Mouse (Mus musculus): ENCODE data around the gene Olfr1214. TPM values are rescaled to one million over a fixed set of nuclear protein-coding genes. Genes with fewer than 3 reads are reported as not detected.
"Not testable (repeated sequence)": the region's sequence is repeated elsewhere in the genome, so short reads cannot be mapped to it uniquely, and the experiment has no call there.

The Olfr1214 gene
- polyA plus RNA-seq (2012; rRNA removed), result not detected in 2 replicates

DNA sequence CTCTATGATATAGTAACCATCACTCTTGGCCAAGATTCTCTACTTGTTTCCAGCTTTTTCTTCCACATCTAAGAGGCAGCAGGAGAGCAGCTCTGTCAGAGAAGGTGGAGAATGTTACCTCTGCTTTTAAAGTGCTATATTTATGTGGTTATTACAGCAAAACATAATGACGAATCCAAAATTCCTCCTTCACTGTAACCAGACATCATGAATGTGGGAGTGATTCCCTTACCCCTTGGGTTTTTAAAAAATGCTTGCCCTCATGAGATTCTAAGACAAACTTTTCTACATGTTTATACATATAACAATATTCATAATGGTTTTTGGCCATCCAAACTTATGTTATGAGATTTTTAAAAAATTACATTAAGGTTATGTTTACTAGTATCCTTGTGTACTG, at the start of gene Olfr1214:
TSS of gene Olfr1214 (minus strand) at position 101 of the 400 bp plus-strand sequence.
- DNase-seq, result no peak
- no peak for TF ChIP-seq CTCF (IDR thresholded peaks at IDR 0.05; ENCODE audit: insufficient read depth, low read length)
- WGBS, result 79% methylated on average over 1 of the region's 1 CpGs
- Histone ChIP-seq H3K4me3 (replicated peaks; ENCODE audit: extremely low read depth, low read depth, low read length) (no peak within 1 kb of the TSS), H3K4me1 (ENCODE audit: control insufficient read depth, insufficient read depth, low read length) (no peaks in the 10 kb centered on the region)

DNA sequence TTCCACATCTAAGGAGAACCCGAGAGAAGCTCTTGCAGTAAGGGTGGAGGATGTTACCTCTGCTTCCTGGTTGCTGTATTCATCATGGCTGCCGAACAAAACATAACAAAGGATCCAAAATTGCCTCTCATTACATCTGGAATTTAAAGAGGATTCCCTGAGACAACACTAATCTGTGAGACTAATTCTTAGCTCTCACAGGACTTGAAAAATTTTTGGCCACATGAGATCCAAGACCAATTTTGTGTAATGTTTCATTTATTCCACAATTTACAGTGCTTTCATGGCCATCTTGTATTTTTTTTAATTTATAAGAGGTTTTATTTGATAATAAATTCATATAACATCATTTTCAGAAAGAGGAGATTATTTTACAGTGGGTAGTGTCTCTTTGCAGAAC, 39.5 kb upstream of the Olfr1214 start, which contains the start of gene Olfr1217:
TSS of gene Olfr1217 (minus strand) at position 101 of the 400 bp plus-strand sequence.
- TF ChIP-seq POLR2A (IDR thresholded peaks at IDR 0.05; ENCODE audit: borderline replicate concordance, extremely low read depth, low read depth, low read length) (no peak), CTCF (IDR thresholded peaks at IDR 0.05; ENCODE audit: insufficient read depth, low read length) (no peak)
- no peak for DNase-seq
- Histone ChIP-seq H3K4me1 (ENCODE audit: control insufficient read depth, insufficient read depth, low read length) (no peaks in the 10 kb centered on the region), H3K4me3 (replicated peaks; ENCODE audit: extremely low read depth, low read depth, low read length) (no peak within 1 kb of the TSS)
- 52% methylated on average over 2 of the region's 2 CpGs for WGBS

DNA sequence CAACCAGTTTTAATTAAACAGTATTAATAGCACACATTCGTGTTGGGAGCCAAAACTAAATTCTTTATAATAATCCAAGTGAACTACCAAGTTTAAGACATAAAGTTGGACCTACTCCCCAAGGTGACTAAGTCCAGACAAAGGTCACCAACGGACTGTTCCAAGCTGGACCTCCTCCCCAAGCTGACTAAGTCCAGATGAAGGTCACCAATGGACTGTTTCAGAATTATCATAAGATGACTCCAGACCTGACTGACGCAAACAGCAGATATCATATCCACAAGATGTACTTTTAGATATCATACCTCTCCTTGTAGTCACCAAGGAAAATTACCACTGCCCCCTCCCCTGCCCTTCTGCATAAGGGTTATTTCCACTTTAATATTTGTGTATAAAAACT, 29.0 kb upstream of the Olfr1214 start:
- DNase-seq; H3K4me3 ChIP-seq (replicated peaks; ENCODE audit: extremely low read depth, low read depth, low read length); H3K4me1 ChIP-seq (ENCODE audit: control insufficient read depth, insufficient read depth, low read length): not testable (repeated sequence)
- 58% methylated on average over 3 of the region's 3 CpGs for WGBS

DNA sequence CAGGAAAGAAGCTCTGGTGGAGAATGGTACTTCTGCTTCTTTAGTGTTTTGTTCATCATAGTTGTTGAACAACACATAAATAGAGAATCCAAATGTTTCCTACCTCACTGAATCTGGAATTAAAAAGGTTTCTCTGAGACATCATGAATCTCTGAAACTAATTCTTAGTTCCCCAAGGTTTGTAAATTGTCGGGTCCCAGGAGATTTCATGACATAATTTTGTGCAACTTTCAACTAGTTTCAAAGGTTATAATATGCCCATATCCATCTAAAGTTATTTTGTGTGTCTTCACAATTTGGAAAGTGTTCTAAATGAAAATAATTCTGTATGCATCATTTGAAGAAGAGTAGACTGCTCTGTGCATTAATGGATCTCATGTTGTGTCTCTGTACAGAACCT, 25.8 kb upstream of the Olfr1214 start, which contains the start of gene Olfr1216:
TSS of gene Olfr1216 (minus strand) at position 101 of the 400 bp plus-strand sequence.
- 61% methylated on average over 1 of the region's 1 CpGs for WGBS
- DNase-seq, result no peak
- no peak for TF ChIP-seq POLR2A (IDR thresholded peaks at IDR 0.05; ENCODE audit: borderline replicate concordance, extremely low read depth, low read depth, low read length)
- no peak for TF ChIP-seq CTCF (IDR thresholded peaks at IDR 0.05; ENCODE audit: insufficient read depth, low read length)
- Histone ChIP-seq H3K4me3 (replicated peaks; ENCODE audit: extremely low read depth, low read depth, low read length) (no peak within 1 kb of the TSS), H3K4me1 (ENCODE audit: control insufficient read depth, insufficient read depth, low read length) (no peaks in the 10 kb centered on the region)

DNA sequence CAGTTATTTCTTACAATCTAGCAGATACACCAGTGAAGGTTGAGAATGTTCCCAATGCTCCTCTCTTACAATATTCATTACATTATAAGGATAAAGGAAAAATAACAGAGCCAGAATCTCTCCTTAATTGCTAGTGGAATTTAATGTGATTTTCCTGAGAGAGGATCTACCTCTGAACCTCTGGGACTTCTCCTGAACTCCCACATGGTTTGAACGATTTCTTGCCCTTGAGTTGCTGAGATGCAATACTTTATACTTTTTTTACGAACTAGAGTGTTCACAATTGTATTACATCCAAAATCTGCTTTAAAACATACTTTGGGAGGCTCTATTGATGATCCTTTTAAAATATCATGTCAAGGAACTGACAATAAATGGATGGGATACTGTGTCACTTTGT, 14.4 kb upstream of the Olfr1214 start, which contains the start of gene Olfr1215:
TSS of gene Olfr1215 (minus strand) at position 101 of the 400 bp plus-strand sequence.
- no peak for TF ChIP-seq POLR2A (IDR thresholded peaks at IDR 0.05; ENCODE audit: borderline replicate concordance, extremely low read depth, low read depth, low read length)
- TF ChIP-seq CTCF (IDR thresholded peaks at IDR 0.05; ENCODE audit: insufficient read depth, low read length), result no peak
- H3K4me3 ChIP-seq (replicated peaks; ENCODE audit: extremely low read depth, low read depth, low read length), result no peak within 1 kb of the TSS
- no peak for DNase-seq
- no peaks in the 10 kb centered on the region for H3K4me1 ChIP-seq (ENCODE audit: control insufficient read depth, insufficient read depth, low read length)
- 44% methylated on average over 2 of the region's 2 CpGs for WGBS

DNA sequence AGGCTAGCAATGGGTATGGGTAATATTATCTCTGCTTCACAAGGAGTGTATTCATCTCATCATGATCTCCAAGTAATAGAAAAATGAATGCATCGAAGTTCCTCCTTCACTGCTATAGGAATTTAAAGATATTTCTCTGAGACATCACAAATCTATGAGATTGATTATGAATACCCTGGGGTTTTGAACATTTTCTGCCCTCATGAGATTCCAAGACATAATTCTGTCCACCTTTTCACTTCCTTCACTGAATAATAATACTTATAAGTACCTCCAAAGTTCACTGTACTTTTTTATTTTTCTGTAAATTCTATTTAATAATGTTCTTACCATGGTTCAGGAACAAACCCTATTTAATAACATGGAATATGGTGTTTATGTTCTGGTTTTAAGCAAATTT, 12.3 kb downstream of the Olfr1214 start, which contains the start of gene Gm13762:
TSS of gene Gm13762 (minus strand) at position 101 of the 400 bp plus-strand sequence.
- Histone ChIP-seq H3K4me3 (replicated peaks; ENCODE audit: extremely low read depth, low read depth, low read length) (no peak within 1 kb of the TSS), H3K4me1 (ENCODE audit: control insufficient read depth, insufficient read depth, low read length) (no peaks in the 10 kb centered on the region)
- DNase-seq, result no peak
- 67% methylated on average over 1 of the region's 1 CpGs for WGBS
- no peak for TF ChIP-seq POLR2A (IDR thresholded peaks at IDR 0.05; ENCODE audit: borderline replicate concordance, extremely low read depth, low read depth, low read length)
- TF ChIP-seq CTCF (IDR thresholded peaks at IDR 0.05; ENCODE audit: insufficient read depth, low read length), result no peak

DNA sequence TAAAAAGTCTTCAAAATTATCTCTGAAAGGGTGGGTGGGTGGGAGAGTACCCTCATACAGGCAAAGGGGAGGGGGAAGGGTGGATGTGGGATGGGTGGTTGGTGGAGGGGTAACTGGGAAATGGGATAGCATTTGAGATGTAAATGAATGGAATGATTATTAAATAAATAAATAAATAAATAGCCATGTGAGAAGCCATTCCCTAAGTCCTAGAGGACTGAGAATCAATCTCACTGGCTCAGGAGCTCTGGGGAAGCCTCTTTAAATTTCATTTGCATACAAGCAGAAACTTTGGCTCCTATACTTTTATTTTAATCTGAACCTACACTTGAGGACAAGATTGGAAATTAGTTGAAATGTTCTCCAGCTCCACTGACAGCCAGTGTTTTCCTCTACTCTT, 38.8 kb downstream of the Olfr1214 start, which contains the start of gene Olfr1212:
TSS of gene Olfr1212 (plus strand) at position 301 of the 400 bp plus-strand sequence.
- H3K4me1 ChIP-seq (ENCODE audit: control insufficient read depth, insufficient read depth, low read length), result no peaks in the 10 kb centered on the region
- DNase-seq, result no peak
- no peak for TF ChIP-seq CTCF (IDR thresholded peaks at IDR 0.05; ENCODE audit: insufficient read depth, low read length)
- TF ChIP-seq POLR2A (IDR thresholded peaks at IDR 0.05; ENCODE audit: borderline replicate concordance, extremely low read depth, low read depth, low read length), result no peak
- no peak within 1 kb of the TSS for H3K4me3 ChIP-seq (replicated peaks; ENCODE audit: extremely low read depth, low read depth, low read length)

DNA sequence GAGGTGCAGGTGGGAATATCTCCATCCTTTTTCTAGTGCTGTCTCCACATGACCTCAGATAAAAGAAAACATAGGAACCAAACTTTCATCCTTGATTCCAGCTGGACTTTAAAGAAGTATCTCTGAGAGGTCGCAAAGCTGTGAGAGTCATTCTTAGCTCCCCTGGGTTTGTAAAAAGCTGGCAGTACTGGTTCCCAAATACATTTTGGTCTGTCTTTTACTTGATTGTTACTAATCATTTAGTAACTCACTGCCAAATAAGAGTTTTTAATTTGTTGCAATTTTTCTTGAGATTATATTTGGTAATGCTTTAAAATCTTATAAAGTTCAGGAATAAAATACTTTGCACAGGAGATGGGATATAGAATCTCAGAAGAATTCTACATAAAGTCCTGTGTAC, 54.4 kb downstream of the Olfr1214 start, which contains the start of gene Olfr1211:
TSS of gene Olfr1211 (minus strand) at position 101 of the 400 bp plus-strand sequence.
- Histone ChIP-seq H3K4me1 (ENCODE audit: control insufficient read depth, insufficient read depth, low read length) (no peaks in the 10 kb centered on the region), H3K4me3 (replicated peaks; ENCODE audit: extremely low read depth, low read depth, low read length) (no peak within 1 kb of the TSS)
- DNase-seq, result no peak
- WGBS, result 83% methylated on average over 1 of the region's 1 CpGs
- no peak for TF ChIP-seq POLR2A (IDR thresholded peaks at IDR 0.05; ENCODE audit: borderline replicate concordance, extremely low read depth, low read depth, low read length)
- TF ChIP-seq CTCF (IDR thresholded peaks at IDR 0.05; ENCODE audit: insufficient read depth, low read length), result no peak

Other genes with a start within 250 kb of the Olfr1214 start
- gene Olfr1198, start 241.3 kb downstream of the Olfr1214 start, polyA plus RNA-seq (2012; rRNA removed), result not detected in 2 replicates
- gene Olfr1199, start 232.2 kb downstream of the Olfr1214 start, polyA plus RNA-seq (2012; rRNA removed), result not detected in 2 replicates
- gene Olfr1200, start 222.2 kb downstream of the Olfr1214 start, polyA plus RNA-seq (2012; rRNA removed), result not detected in 2 replicates
- not detected in 2 replicates for gene Olfr1201, start 199.6 kb downstream of the Olfr1214 start, polyA plus RNA-seq (2012; rRNA removed)
- not detected in 2 replicates for gene Olfr1202, start 178.2 kb downstream of the Olfr1214 start, polyA plus RNA-seq (2012; rRNA removed)
- not detected in 2 replicates for gene Olfr1205, start 162.9 kb downstream of the Olfr1214 start, polyA plus RNA-seq (2012; rRNA removed)
- not detected in 2 replicates for gene Olfr1204, start 143.4 kb downstream of the Olfr1214 start, polyA plus RNA-seq (2012; rRNA removed)
- not detected in 2 replicates for gene Olfr1206, start 129.4 kb downstream of the Olfr1214 start, polyA plus RNA-seq (2012; rRNA removed)
- not detected in 2 replicates for gene Olfr1208, start 90.3 kb downstream of the Olfr1214 start, polyA plus RNA-seq (2012; rRNA removed)
- gene Olfr1209, start 77.5 kb downstream of the Olfr1214 start, polyA plus RNA-seq (2012; rRNA removed), result not detected in 2 replicates
- gene Olfr1211, start 54.5 kb downstream of the Olfr1214 start, polyA plus RNA-seq (2012; rRNA removed), result not detected in 2 replicates
- gene Olfr1212, start 38.7 kb downstream of the Olfr1214 start, polyA plus RNA-seq (2012; rRNA removed), result not detected in 2 replicates
- gene Gm13762, start 12.4 kb downstream of the Olfr1214 start, polyA plus RNA-seq (2012; rRNA removed), result not detected in 2 replicates
- not detected in 2 replicates for gene Olfr1215, start 14.3 kb upstream of the Olfr1214 start, polyA plus RNA-seq (2012; rRNA removed)
- not detected in 2 replicates for gene Olfr1216, start 25.7 kb upstream of the Olfr1214 start, polyA plus RNA-seq (2012; rRNA removed)
- not detected in 2 replicates for gene Olfr1217, start 39.4 kb upstream of the Olfr1214 start, polyA plus RNA-seq (2012; rRNA removed)
- gene Olfr1218, start 68.5 kb upstream of the Olfr1214 start, polyA plus RNA-seq (2012; rRNA removed), result not detected in 2 replicates
- not detected in 2 replicates for gene Olfr1219, start 90.9 kb upstream of the Olfr1214 start, polyA plus RNA-seq (2012; rRNA removed)
- gene Olfr1220, start 114.2 kb upstream of the Olfr1214 start, polyA plus RNA-seq (2012; rRNA removed), result not detected in 2 replicates
- not detected in 2 replicates for gene Olfr1221, start 124.6 kb upstream of the Olfr1214 start, polyA plus RNA-seq (2012; rRNA removed)
- gene Olfr1222, start 140.4 kb upstream of the Olfr1214 start, polyA plus RNA-seq (2012; rRNA removed), result not detected in 2 replicates
- gene Olfr1223, start 158.9 kb upstream of the Olfr1214 start, polyA plus RNA-seq (2012; rRNA removed), result not detected in 2 replicates
- not detected in 2 replicates for gene Olfr1224-ps1, start 171.4 kb upstream of the Olfr1214 start, polyA plus RNA-seq (2012; rRNA removed)
- not detected in 2 replicates for gene Olfr1225, start 182.0 kb upstream of the Olfr1214 start, polyA plus RNA-seq (2012; rRNA removed)
- not detected in 2 replicates for gene Olfr1226, start 207.4 kb upstream of the Olfr1214 start, polyA plus RNA-seq (2012; rRNA removed)

All from lung, adult 2 months (tissue).